Mouse (Mus musculus): ENCODE results near the gene Sectm1b.
"Not testable (repeated sequence)": the region's sequence is repeated elsewhere in the genome, so short reads cannot be mapped to it uniquely, and the experiment has no call there.

Gene Sectm1b

DNA sequence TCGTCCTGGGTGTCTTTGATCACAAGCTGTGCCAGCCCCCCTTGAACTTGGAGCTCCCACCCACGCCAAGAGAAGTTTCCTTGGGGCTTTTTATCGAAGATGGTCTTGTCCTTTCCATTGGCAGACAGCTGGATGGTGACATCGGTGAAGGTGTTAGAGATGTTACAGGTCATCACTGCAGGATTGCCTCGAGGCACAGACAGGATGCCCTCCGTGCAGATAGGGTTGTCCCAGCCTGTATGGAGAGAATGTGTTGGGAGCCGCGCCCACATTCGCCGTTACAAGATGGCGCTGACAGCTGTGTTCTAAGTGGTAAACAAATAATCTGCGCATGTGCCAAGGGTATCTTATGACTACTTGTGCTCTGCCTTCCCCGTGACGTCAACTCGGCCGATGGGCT lies 6.3 kb upstream of the Sectm1b start:
- not testable (repeated sequence) for DNase-seq (ENCODE audit: low spot score)

DNA sequence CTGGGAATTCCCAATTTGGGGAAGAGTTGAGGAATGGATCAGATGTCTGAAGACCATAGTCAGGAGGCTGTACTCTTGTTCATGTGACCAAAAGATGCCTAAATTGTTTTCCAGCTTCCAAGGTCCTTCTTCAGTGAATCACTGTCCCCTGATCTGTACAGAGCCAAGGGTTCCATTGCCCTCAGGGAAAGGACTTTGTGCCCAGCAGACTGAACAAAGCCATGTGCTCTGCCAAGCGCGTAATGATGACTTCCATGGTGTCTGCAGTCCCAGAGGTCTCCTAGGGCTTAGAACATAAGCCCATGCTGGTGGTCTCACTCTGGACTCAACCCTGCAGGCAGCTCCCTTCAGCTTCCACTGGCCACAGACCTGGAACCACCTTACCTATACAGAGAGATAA lies 4.5 kb upstream of the Sectm1b start:
- DNase-seq (ENCODE audit: low spot score): no peak

DNA sequence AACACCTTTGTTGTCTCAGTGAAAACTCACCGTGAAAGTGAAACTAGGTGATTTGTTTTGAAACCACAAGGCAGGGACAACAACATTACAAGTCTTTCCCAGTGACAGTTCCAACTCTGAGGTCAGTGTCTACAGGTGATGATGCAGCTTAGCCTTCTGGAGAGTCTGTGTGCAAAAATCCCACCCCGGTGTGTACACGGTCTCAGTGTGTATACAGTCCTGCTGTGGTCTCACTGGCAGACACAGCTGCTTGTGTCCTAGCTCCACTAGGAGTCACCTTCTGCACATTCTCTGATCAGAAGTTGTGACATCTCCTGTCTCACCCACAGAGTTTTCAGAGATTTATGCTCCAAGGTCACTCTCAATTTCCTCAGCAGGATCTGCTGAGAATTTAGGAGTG lies 828 bp upstream of the Sectm1b start:
- DNase-seq (ENCODE audit: low spot score): no peak

DNA sequence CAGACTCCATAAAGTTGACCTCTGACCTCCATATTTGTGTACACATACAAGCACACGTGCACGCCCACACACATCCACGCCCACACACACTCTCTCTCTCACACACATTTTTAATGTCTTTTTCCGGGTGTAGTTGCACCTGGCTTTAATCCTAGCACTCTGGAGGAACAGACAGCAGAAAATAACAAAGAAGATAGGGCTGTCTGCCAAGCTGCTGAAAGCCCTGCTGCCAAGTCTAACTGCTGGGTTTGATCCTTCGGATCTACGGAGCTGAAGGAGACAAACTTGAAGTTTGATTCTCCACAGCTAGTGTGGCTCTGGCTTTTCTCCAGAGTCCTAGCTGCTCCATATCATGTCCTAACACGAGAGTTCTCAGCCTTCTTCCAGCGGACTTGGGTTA lies 1.8 kb downstream of the Sectm1b start:
- DNase-seq (ENCODE audit: low spot score): no peak

DNA sequence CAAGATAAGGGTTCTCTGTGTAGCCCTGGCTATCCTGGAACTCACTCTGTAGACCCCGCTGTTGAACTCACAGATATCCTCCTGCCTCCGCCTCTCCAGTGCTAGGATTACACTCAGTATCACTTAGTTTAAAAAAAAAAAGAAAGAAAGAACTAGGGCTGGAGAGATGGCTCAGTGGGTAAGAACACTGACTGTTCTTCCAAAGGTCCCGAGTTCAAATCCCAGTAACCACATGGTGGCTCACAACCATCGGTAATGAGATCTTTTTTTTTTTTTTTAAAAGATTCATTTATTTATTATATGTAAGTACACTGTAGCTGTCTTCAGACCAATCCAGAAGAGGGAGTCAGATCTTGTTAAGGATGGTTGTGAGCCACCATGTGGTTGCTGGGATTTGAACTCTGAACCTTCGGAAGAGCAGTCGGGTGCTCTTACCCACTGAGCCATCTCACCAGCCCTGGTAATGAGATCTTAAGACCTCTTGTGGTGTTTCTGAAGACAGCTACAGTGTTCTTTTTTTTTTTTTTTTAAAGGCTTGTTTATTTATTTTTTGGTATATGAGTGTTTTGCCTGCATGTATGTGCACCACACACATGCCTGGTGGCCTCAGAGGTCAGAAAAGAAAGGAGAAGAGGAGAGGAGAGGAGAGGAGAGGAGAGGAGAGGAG lies 2.8 kb downstream of the Sectm1b start:
- not testable (repeated sequence) for DNase-seq (ENCODE audit: low spot score)

DNA sequence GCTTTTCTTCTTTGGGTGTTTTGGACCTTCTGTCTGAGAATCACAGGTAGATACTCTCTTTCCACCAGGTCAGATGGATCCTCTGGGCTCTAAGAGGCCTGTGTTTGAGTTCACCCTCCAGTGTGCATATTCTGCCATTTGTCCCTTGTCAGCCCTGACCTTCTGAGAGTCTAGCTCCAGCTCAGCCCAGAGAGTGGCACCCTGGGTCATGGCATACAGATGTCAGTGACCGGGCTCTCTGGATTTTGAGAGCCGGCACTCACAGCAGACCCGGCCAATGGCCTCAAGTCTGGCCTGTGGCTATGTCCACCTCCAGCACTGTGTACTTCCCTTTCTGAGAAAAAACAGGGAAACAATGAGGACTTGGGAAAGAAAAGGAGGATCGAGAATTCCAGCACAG lies 3.9 kb downstream of the Sectm1b start:
- no peak for DNase-seq (ENCODE audit: low spot score)

DNA sequence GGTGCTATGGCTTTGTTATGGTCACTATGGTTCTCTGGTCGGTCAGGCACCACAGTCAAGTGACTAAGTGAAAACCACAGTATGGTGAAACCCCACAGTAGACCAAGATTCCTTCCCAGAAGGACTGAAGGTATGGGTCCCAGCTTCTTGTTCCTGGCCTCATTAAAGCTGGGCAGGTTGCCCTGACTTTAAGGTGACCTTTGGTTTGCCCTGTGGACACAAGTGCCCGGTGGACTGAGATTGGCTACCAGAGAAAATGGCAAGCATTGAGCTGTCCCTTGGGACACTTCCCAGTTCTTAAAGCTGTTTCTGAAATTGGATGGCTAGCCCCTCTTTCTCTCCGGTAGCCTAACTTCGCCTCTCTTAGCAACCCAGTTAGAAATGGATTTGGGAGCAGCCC lies 4.4 kb downstream of the Sectm1b start:
- no peak for DNase-seq (ENCODE audit: low spot score)

DNA sequence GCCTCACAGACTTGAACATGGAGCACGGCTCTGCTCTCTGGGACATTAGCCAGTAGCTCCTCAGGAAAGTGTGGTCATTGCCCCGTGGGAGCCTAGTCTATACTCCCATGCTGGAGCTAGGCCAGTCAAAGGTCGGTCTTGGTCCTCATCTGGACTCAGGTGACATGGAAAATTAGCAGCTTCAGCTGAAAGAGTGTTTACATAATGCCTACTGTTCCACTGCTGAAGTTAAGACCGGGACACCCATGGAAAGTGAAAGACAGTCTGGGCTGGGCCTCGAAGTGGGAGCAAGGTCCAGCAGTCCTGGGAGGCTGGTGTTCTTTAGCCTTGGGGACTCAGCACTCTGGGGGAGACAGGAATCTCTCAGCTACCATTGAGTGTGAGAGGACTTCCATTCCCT lies 5.2 kb downstream of the Sectm1b start:
- DNase-seq (ENCODE audit: low spot score): no peak

DNA sequence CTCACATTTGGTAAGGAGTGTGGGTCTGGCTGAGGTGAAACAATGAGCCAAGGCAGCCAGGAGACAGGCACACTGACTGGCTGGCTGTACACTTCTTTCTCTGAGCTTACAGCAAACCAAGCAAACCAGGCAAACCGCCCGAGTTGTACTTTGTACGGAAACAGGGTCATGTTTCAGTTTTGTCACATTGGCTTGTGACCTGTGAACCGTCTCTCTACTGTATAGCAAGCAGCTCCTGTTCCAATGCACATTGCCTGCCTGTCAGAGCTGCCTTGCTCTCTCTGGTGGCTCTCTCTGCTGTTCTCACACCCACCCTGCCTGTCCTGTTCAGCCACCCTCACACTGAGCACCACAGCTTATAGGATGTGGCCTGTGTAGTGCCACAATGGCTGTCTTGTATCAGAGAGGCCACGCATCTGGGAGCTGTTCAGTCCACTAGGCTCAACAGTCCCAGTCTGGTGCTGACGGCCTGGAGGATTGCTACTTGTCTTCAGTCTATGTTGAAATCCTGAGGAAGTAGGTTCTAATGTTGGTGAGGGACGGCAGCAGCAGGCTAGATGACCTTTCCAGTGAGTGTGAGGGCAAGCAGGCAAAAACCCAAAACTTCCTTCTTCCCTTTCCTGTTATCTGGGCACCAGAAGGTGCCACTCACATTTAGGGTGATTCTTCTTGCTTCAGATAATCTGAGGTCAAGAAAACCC lies 6.7 kb downstream of the Sectm1b start:
- no peak for DNase-seq (ENCODE audit: low spot score)

DNA sequence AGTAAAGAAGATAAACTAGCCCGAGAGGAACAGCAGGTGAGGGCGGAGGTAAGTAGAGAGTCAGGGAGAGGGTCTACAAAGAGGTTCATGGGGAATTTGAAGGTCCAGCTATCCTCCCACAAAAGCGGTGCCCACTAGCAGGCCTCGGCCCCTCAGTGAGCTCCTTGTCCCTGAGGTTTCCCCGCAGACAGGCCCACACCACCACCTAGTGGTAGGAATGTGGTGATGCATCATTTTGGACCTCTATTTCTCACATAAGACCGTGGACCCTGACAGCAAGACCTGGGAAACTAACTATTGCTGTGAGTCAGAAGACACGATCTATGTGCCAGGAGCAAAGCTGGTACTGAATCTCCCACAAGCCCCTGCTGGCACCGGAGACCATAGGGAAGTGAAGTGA lies 9.8 kb downstream of the Sectm1b start:
- peak; percentile 74 for DNase-seq (ENCODE audit: low spot score)

DNA sequence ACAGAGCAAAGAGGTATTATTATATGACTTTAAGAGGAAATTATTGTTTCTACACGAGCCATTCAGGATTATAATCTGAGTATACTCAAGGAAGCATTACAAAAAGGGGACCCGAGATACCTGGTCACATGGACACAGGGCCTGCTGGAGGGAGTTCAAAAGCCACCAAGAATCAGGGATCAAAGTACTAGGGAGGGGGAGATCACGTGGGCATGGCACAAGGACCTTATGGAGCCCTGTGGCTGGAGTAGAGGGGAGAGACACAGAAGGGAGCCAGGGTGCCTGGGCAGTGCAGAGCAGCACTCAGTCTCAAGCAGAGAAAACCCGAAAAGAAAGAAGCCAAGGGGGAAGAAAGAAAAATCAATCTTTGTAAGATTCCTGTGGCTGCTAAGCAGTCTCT lies 11.0 kb downstream of the Sectm1b start:
- DNase-seq (ENCODE audit: low spot score): no peak

DNA sequence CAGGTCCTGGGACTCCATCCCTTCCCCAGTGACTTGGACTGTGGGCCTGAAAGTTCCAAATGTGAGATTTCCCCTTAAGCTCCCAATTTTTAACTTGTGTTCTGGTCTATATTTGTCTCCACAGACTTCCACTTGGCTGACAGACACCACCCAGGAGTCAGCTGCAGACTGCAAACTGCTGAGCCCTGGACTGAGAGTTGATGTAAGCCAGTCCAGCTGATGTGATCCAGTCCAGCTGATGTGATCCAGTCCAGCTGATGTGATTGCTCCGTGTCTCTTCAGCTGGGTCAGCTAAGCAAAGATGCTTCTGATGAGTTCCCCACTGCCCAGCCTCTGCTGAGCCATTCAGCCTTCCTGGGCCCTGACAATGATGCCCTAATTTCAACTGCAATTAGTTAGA lies 11.6 kb downstream of the Sectm1b start:
- no peak for DNase-seq (ENCODE audit: low spot score)

DNA sequence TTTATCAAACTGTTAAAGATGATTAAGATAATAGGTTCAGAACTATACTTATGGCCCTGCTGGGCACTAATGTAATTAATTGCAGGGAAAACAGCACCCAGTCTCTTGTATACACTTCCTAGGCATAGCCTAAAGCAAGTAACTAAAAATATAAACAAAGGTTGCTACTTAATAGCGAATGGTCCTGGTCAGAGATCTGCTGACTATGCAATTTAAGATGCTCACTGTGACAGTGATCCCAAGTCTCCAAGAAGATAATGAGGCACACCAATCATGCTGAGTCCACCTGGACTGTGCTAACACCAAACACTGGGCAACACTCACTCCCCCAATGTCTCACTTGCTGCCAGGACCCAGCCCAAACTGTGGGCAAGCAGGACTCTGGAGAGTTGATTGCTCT lies 13.5 kb downstream of the Sectm1b start:
- DNase-seq (ENCODE audit: low spot score): no peak

DNA sequence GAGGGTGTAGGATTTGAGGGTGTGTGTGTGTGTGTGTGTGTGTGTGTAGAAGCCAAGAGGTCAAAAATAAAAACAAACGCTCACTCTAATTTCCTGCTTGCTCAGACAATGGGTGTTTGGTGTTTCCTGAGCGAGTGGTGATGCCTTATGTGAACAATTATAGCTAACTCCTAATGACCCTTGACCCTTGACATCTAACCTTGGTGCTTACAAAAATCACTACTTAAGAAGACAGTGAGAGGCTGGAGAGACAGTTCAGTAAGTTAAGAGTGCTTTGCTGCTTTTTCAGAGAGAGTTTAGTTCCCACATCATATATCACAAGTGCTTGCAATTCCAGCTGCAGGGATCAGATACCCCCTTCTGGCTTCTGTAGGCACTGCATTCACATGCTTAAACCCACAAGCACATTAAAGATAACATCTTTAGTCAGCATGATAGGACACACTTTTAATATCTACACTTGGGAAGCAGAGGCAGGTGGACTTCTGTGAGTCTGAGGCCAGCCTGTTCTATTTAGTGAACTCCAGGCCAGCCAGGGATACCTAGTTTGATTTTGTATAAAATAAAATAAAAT lies 15.5 kb downstream of the Sectm1b start:
- no peak for DNase-seq (ENCODE audit: low spot score)

DNA sequence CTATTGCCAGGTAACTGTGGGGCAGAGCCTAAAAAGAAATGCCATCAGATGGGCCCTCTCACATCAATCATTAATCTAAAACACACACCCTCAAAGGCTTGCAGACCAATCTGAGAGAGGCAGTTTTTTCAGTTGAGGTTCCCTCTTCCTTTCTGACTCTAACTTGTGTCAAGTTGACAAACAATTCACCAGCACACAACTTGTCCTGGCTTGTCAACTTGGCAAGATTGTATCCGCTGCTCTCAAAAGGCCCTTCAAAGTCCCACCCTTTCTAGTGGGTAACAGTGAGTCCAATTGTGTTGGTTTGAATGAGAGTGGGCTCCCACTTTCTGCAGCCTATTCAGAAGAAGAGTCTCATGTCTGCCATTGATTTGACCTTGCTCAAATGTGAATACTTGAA lies 18.1 kb downstream of the Sectm1b start:
- no peak for DNase-seq (ENCODE audit: low spot score)

DNA sequence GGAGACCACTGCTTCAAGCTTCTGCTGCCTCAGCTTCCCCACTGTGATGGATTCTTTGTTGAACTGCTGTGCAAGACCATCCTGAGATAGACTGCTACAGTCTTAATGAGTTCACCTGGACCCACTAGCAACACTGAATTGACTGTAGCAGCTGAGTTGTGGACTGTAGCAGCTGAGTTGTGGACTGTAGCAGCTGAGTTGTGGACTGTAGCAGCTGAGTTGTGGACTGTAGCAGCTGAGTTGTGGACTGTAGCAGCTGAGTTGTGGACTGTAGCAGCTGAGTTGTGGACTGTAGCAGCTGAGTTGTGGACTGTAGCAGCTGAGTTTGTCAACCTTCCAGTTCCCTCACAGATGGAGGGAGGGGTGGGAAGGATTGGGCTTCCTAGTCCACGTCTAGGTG lies 20.3 kb downstream of the Sectm1b start:
- not testable (repeated sequence) for DNase-seq (ENCODE audit: low spot score)

DNA sequence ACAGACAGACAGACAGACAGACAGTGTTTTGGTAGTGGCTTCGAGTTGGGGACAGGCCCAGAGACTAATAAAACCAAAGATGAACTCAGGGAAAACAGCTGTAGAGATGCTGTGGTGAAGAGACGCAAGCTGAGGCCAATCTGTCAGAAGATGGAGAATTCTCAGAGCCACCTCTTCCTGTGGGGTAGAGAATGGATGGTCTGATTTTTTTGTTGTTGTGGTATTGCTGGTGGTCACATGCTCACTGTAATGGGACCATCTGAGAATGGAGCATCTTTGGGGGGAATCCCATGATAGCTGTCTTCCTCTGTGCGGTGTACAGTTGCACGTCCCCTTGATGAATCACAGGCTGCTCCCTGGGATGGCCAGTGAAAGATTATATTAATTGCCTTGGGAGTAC lies 20.9 kb downstream of the Sectm1b start:
- DNase-seq (ENCODE audit: low spot score): no peak

DNA sequence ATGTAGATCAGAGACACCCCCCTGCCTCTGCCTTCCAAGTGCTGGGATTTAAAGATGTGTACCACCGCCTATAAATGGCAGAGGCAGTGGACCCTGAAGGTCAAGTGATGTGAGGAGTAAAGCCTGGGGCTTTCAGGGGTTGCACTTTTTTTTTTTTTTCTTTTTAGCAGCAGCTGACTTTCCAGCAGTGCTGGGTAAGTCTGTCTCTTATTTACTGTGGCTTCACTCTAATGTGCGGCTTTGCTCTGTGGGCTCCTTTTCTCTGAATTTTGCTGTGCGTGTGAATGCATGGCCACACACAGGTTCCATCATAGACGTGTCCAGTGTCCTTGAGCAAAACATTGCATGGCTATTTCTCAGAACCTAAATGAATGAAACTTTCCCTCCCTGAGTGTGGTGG lies 21.7 kb downstream of the Sectm1b start:
- no peak for DNase-seq (ENCODE audit: low spot score)

DNA sequence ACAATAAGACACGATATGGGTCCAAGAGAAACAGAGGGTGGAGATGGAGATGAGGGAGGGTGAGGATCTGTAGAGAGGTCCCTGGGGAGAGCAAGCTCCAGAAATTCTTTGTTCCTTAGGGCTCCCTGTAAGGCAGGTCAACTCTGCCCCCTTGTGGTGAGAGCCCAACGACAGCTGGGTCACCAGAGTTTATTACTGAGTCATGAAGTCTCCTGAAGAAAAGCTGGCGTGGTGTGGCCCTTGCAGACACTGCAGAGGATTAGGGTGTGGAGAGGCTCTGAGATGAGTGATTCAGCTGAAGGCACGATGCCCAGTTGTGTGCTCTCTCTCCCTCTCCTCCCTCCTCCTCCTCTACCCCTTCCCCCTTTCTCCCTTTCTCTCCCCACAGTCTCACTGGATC lies 22.2 kb downstream of the Sectm1b start:
- peak; percentile 81 for DNase-seq (ENCODE audit: low spot score)

DNA sequence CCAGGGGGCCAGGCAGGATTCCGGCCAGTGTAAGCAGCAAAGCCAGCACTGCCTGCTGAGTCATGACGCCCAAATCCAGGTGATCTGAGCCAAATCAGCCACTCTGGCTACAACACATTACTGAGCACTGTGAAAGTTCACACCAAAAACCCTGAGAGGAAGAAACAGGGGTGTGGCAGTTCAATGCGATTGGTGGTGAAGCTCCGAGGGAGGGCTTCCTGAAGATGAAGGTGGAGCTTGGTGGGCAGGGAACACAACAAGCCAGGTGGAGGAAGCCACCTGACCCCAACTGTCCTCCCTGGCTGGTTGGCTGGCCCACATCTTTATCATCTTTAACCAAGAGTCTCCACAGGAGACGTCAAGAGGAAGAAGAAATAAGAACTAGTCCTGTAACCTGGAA lies 24.1 kb downstream of the Sectm1b start, which contains the start of gene Cd7:
Gene Cd7 (minus strand): TSS at position 117 of the 400 bp plus-strand sequence.
- no peak for DNase-seq (ENCODE audit: low spot score)

DNA sequence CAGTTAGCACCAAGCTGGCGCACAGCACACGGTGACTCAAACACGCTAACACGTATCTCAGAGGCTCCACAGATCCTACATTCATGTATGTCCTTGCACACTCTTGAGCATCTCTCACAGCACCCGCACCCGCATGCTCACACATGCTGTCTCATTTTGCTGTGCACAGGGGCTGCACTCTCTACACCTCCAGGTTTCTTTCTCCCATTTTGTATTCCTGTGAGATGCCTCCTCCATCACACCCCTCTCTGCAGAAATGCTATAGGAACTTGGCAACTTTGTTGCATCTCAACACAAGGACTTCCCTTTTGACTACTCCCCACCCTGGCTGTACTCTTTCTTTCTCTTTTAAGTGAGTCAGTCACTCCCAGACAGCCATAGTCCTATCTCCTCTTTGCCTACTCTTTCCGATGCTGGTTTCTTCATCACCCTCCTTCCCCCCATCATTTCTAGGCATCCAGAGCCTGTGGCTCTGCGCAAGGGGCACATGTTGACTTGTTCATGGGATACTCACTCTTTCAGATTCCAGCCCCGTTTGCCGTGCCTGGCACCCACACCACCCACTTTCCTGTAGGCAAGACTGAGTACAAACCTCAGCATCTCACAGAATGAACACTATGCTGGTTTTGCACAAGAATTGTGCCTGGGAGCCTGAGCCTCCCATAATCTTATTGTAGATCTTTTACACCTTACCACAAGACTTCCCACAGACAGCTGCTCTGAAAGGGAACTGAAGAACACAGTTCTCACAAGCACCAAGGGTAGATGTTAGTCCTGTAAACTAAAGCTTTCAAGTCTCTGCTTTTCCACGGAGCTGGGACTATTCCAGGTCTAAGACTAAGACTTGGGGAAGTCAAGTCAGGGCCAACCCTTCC lies 24.8 kb downstream of the Sectm1b start:
- DNase-seq (ENCODE audit: low spot score): no peak

DNA sequence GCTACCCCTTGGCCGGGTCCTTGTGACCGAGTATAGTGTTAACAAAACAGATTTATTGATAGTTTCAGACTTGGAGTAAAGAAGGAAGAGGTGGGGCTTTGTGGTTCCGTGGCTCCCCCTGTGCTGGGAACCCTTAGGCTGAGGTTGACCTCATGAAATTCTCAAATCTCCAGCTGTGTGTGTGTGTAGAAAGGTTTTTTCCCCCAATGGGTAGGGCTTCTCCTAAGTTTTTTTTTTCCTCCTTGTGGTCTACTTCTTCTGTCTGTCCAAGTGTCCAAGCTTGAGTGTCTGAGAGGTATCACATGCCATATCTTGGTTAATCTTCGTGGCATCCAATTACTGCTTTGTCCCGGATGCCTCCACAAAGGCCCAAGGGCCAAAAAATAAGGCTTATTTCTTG lies 30.3 kb downstream of the Sectm1b start:
- DNase-seq (ENCODE audit: low spot score): no peak

DNA sequence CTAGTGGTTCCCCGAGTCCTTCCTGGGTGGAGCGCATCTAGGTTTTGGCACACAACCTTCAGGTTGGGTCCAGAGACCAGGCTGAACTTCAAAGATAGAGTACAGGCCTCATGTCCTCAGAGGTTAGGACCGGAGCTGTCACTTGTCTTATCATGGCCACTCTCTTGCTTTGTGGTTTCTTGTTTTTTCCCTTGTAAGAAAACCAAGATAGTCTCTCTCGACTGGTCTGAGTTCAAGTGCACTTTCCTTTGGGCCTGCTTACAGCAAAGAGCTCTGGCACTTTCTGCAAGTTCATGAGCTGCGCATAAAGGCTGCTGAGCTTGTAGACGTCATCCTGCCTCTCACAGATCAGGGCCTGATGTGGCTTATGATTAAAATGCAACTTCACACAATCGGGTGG lies 36.1 kb downstream of the Sectm1b start:
- DNase-seq (ENCODE audit: low spot score): no peak
